Mouse (Mus musculus) hindbrain, postnatal 0 days (tissue): Measurements from ENCODE around the gene Ctse. TPM values are rescaled to one million over a fixed set of nuclear protein-coding genes. Genes with fewer than 3 reads are reported as not detected.

Experiments used
- ATAC-seq: fragments of 200-750 bp; cut with Nextera tagmentation; 2 replicates; pipeline ENCODE4 v1.8.0; 2017; ENCODE audit warnings: mild to moderate bottlenecking, moderate TSS enrichment, moderate library complexity
- DNase-seq: peaks from one replicate; pipeline ENCODE4 v3.0.0-alpha.2; 2015; ENCODE audit warnings: low spot score
- H3K27ac ChIP-seq: fragments of 300-500 bp; sonication (generic); 2 replicates; pipeline ENCODE4 v1.5.1; 2014; ENCODE audit warnings: mild to moderate bottlenecking
- H3K27me3 ChIP-seq: fragments of 300-500 bp; sonication (generic); 2 replicates; pipeline ENCODE4 v1.6.1; 2014; ENCODE audit warnings: low read length, mixed read lengths; ENCODE audit not compliant: insufficient read depth
- H3K36me3 ChIP-seq: fragments of 300-500 bp; sonication (generic); 2 replicates; pipeline ENCODE4 v1.6.1; 2014; ENCODE audit warnings: low read length, mixed read lengths; ENCODE audit not compliant: insufficient read depth
- H3K4me1 ChIP-seq: fragments of 300-500 bp; sonication (generic); 2 replicates; pipeline ENCODE4 v1.6.1; 2014; ENCODE audit warnings: antibody characterized with exemption, low read length, mixed read lengths; ENCODE audit not compliant: insufficient read depth
- H3K4me2 ChIP-seq: fragments of 300-500 bp; sonication (generic); 2 replicates; pipeline ENCODE4 v1.6.1; 2014; ENCODE audit warnings: low read depth, mild to moderate bottlenecking, low read length, moderate library complexity, mixed read lengths
- H3K4me3 ChIP-seq: fragments of 300-500 bp; sonication (generic); 2 replicates; pipeline ENCODE4 v1.5.1; 2014; ENCODE audit warnings: low read length
- H3K9ac ChIP-seq: fragments of 300-500 bp; sonication (generic); replicated peaks from 2 replicates; pipeline ENCODE4 v1.6.1; 2014; ENCODE audit warnings: mild to moderate bottlenecking, low read length, moderate library complexity, mixed read lengths
- H3K9me3 ChIP-seq: fragments of 300-500 bp; sonication (generic); 2 replicates; pipeline ENCODE4 v1.6.1; 2016; ENCODE audit warnings: low read length, mixed read lengths
- CTCF ChIP-seq: IDR thresholded peaks from 2 replicates; pipeline ENCODE4 v1.5.1; 2016; ENCODE audit warnings: antibody characterized with exemption, control low read depth, low read depth
- WGBS: fragments of 180-500 bp; shearing (Covaris S2); extraction: QIAGEN DNeasy Blood & Tissue Kit; methylation state at CpG from one replicate; pipeline ENCODE4 v1.1.7; 2014; 5-methylcytosine and 5-hydroxymethylcytosine counted together
- polyA plus RNA-seq: library from polyadenylated mRNA; unstranded; fragments of >200 nt; fragmentation: Nextera tagmentation; extraction: Ambion mirVana; gene quantifications from 2 replicates; pipeline ENCODE4 v1.2.1, GENCODE M21; 2015
- total RNA-seq: library from RNA; depleted of rRNA; stranded (reverse); fragments of >200 nt; gene quantifications from 2 replicates; pipeline ENCODE4 v1.2.3, GENCODE M21; 2014

The Ctse gene
- total and polyA plus RNA-seq, 2 experiments from 2014 or later: not detected

DNA sequence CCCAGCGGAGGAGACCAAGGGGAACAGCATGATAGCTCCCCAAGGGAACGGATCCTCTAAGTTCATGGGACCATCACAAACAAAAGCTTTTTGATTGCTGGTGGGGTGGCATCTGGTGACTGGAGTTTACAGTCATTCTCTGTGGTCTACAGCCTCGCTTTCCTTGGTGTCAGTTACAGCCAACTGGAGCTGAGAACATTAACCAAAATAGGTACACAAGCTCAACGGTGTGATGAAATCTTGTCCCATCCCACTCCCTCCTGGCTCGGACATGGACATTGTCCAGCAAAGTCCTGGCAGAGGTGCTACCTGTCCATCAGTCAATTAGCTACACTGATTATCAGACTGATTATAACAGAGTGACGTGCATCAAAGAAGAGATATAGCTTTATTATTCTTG is 23.5 kb upstream of the Ctse start:
- Histone ChIP-seq H3K27me3 (no peaks in the 10 kb centered on the region), H3K36me3 (no peaks in the 10 kb centered on the region), H3K4me1 (no peaks in the 10 kb centered on the region), H3K9me3 (no peaks in the 10 kb centered on the region), H3K9ac (no peak overlapping the region), H3K4me2 (no peak overlapping the region), H3K27ac (no peak overlapping the region), H3K4me3 (no peak overlapping the region)
- DNase-seq (no peak), ATAC-seq (no peak)
- TF ChIP-seq CTCF: no peak
- 79% methylated on average over 6 of the region's 6 CpGs for WGBS

DNA sequence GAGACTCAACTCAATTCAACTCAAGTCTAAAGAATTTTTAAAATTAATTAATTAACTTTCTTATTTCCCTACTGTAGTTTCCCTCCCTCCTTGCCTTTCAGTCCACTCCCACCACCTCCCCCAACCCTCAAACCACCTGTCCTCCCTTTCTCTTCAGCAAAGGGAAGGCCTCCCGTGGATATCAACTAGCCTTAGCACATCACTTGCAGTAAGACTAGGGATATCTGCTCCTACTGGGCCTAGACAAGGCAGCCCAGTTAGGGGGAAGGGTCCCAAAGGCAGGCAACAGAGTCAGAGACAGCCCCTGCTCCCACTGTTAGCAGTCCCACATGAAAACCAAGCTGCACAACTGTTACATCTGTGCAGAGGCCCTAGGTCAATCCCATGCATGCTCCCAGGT is 22.0 kb upstream of the Ctse start:
- Histone ChIP-seq H3K4me2 (no peak overlapping the region), H3K27ac (no peak overlapping the region), H3K4me3 (no peak overlapping the region), H3K9me3 (no peaks in the 10 kb centered on the region), H3K4me1 (no peaks in the 10 kb centered on the region), H3K27me3 (no peaks in the 10 kb centered on the region), H3K36me3 (no peaks in the 10 kb centered on the region), H3K9ac (no peak overlapping the region)
- ATAC-seq: no peak
- no peak for DNase-seq
- WGBS: 83% methylated on average over 1 of the region's 1 CpGs
- TF ChIP-seq CTCF: no peak

DNA sequence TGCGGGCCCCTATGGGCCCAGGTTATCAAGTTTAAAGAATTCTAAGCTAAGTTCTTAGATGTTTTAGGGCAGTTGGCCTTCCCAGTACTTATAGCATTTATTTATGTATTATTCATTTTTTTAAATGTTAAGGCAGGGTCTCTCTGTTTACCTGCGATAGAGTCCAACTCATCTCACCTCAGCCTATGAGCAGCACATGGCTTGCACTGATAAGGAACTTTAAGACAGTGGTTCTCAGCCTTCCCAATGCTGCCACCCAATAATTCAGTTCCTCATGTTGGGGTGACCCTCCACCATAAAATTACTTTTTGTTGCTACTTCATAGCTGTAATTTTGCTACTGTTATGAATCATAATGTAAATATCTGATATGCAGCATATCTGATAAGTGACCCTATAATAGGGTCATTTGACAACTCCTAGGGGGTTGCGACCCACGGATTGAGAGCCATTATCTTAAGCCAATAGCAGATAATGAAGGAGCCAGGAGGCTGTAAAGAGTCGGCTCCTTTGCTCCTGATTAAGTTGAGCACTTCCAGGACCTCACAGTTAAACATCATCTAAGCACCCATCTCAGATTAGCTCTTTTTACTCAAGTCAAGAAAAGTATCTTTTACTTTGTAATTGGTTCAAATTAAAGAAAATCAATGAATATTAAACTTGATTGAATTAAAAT is 21.4 kb upstream of the Ctse start:
- ATAC-seq (no peak), DNase-seq (no peak)
- Histone ChIP-seq H3K9me3 (no peaks in the 10 kb centered on the region), H3K4me1 (no peaks in the 10 kb centered on the region), H3K4me2 (no peak overlapping the region), H3K27me3 (no peaks in the 10 kb centered on the region), H3K9ac (no peak overlapping the region), H3K36me3 (no peaks in the 10 kb centered on the region), H3K27ac (no peak overlapping the region), H3K4me3 (no peak overlapping the region)
- no peak for TF ChIP-seq CTCF
- WGBS: 86% methylated on average over 5 of the region's 5 CpGs

DNA sequence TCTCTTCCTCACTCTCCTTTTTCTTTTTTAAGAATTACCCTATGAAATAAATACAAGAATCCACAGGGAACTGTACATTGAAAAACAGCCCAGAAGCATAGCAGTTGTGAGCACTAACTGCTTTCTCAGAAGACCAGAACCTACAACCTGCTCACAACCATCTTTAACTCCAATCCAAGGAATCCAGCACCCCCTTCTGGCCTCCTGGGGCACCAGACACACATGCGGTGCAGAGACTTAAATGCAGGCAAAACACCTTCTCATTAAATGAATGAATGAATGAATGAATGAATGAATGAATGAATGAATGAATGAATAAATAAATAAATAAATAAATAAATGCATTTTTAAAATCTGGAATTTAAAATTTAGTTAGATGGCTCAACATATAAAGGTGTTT is 19.5 kb upstream of the Ctse start:
- Histone ChIP-seq H3K27ac (no peak overlapping the region), H3K27me3 (no peaks in the 10 kb centered on the region), H3K9ac (no peak overlapping the region), H3K9me3 (no peaks in the 10 kb centered on the region), H3K4me1 (no peaks in the 10 kb centered on the region), H3K4me3 (no peak overlapping the region), H3K36me3 (no peaks in the 10 kb centered on the region), H3K4me2 (no peak overlapping the region)
- ATAC-seq: no peak
- DNase-seq: no peak
- 69% methylated on average over 1 of the region's 1 CpGs for WGBS
- no peak for TF ChIP-seq CTCF

DNA sequence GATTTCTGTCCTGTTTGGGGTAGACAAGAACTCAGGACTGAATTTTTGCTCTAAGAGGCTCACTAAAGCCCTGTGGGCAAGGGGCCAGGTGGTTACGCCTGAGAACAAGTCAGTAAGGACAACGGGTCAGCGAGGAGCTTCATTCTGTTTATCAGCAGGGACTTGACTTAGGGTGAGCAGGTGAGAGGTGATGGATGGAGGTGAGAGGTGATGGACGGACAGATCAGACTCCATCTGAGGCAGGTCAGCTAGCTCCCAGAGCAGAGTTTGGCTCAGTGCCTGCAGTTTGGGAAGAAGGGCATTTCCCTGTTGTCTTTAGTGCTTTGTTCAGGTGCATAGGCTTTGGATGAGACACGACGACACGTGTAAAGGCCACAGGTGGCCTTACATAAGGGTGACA is 18.8 kb upstream of the Ctse start:
- TF ChIP-seq CTCF: no peak
- 89% methylated on average over 7 of the region's 7 CpGs for WGBS

DNA sequence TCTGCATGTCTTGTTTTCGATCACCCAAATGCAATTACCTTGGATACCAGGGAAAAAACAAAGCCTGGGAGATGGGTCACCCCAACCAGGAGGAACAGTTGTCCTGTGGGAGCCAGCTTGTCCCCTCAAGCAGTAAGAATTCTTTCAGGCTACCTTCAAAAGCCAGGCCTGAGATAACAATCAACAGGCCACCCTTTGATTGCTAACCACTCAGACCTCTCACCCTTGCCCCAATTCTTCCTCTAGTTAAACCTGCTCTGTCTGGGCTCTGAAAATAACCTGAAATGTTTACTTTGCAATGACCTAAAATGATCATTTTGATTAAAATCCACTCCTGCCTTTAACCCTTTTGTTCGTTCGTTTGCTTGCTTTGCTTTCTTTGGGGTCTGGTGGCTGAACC is 14.5 kb upstream of the Ctse start:
- WGBS: 90% methylated on average over 3 of the region's 3 CpGs
- Histone ChIP-seq H3K27ac (no peak overlapping the region), H3K4me3 (no peak overlapping the region), H3K36me3 (no peaks in the 10 kb centered on the region), H3K4me2 (no peak overlapping the region), H3K27me3 (no peaks in the 10 kb centered on the region), H3K9ac (no peak overlapping the region), H3K4me1 (no peaks in the 10 kb centered on the region), H3K9me3 (no peaks in the 10 kb centered on the region)
- DNase-seq (no peak), ATAC-seq (no peak)
- no peak for TF ChIP-seq CTCF

More for the DNA sequence above, 18.8 kb upstream of the Ctse start:
- Histone ChIP-seq H3K9me3 (no peaks in the 10 kb centered on the region), H3K4me3 (no peak overlapping the region), H3K9ac (no peak overlapping the region), H3K4me2 (no peak overlapping the region), H3K4me1 (no peaks in the 10 kb centered on the region), H3K27ac (no peak overlapping the region), H3K36me3 (no peaks in the 10 kb centered on the region), H3K27me3 (no peaks in the 10 kb centered on the region)
- ATAC-seq (no peak), DNase-seq (no peak)

DNA sequence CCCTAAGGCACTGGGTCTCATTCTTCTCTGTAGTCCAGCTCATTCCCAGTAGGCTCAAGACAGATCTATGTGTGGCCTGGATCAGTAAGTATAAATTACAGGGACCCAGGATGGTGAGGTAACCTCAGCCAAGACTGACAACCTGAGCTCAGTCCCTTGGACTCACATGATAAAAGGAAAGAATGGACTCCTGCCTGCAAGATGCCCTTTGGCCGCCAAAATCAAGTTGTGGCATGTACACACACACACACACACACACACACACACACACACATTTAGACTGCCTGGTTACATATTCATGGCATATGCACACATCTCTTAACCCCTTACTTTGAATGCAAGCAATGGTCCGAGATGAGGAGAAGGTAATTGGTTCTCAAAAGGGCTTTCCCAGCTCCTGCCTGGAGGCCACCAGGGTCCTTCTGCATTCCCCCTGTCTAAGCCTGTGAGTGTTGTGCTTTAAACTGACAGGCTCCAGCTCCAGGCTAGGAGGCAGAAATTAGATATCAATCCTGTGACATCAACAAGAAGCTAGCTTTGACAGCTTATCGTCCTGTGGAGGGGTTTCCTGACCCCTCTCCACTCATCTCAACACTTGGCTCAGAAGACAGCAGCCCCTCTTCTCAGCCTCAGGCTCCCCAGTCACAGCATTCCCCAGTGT is 13.8 kb upstream of the Ctse start:
- DNase-seq (no peak), ATAC-seq (no peak)
- no peak overlapping the region for H3K27ac ChIP-seq
- no peaks in the 10 kb centered on the region for H3K4me1 ChIP-seq
- 64% methylated on average over 3 of the region's 3 CpGs for WGBS
- H3K9ac ChIP-seq: no peak overlapping the region
- TF ChIP-seq CTCF: no peak
- no peak overlapping the region for H3K4me3 ChIP-seq
- no peaks in the 10 kb centered on the region for H3K36me3 ChIP-seq
- H3K27me3 ChIP-seq: no peaks in the 10 kb centered on the region
- H3K9me3 ChIP-seq: no peaks in the 10 kb centered on the region
- no peak overlapping the region for H3K4me2 ChIP-seq
